Mouse (Mus musculus): ENCODE measurements at regions not wholly inside any gene's neighbourhood (a gene's known extent, or its start where the extent isn't known, plus 50 kb on each side); places are given as distances from the start of the nearest gene placed in this dataset.

- 39% methylated on average over 2 of the region's 2 CpGs for WGBS
Measured at GRCm38 (mm10) chr11:6949051-6949450, 111.6 kb upstream of the Gm11983 start.

GRCm38 (mm10) chr11:6934157-6934556, 96.7 kb upstream of the Gm11983 start:
- H3K9me3 ChIP-seq (ENCODE audit: low read length) = peaks cover 3% of the 10 kb centered on the region; the same call in 1 of the 2 replicates
- H3K36me3 ChIP-seq (ENCODE audit: insufficient read depth, low read length) = no peaks in the 10 kb centered on the region
- no peak overlapping the region for H3K4me2 ChIP-seq (replicated peaks; ENCODE audit: low read depth, low read length)
- no peaks in the 10 kb centered on the region for H3K4me1 ChIP-seq (ENCODE audit: insufficient read depth, low read length)
- H3K9ac ChIP-seq (replicated peaks; ENCODE audit: low read length) = no peak overlapping the region
- 89% methylated on average over 1 of the region's 1 CpGs for WGBS
- ATAC-seq (ENCODE audit: low FRiP score, low TSS enrichment) = no peak
- H3K27ac ChIP-seq (ENCODE audit: low read length) = no peak overlapping the region
- no peak overlapping the region for H3K4me3 ChIP-seq (ENCODE audit: low read length)
- no peaks in the 10 kb centered on the region for H3K27me3 ChIP-seq (ENCODE audit: insufficient read depth, low read length)

More at GRCm38 (mm10) chr11:6949051-6949450, 111.6 kb upstream of the Gm11983 start:
- H3K4me1 ChIP-seq (ENCODE audit: insufficient read depth, low read length) = no peaks in the 10 kb centered on the region
- H3K27me3 ChIP-seq (ENCODE audit: insufficient read depth, low read length) = no peaks in the 10 kb centered on the region
- no peak for ATAC-seq (ENCODE audit: low FRiP score, low TSS enrichment)
- H3K36me3 ChIP-seq (ENCODE audit: insufficient read depth, low read length) = no peaks in the 10 kb centered on the region
- H3K9ac ChIP-seq (replicated peaks; ENCODE audit: low read length) = no peak overlapping the region
- H3K27ac ChIP-seq (ENCODE audit: low read length) = no peak overlapping the region
- no peak overlapping the region for H3K4me3 ChIP-seq (ENCODE audit: low read length)
- no peaks in the 10 kb centered on the region for H3K9me3 ChIP-seq (ENCODE audit: low read length)
- no peak overlapping the region for H3K4me2 ChIP-seq (replicated peaks; ENCODE audit: low read depth, low read length)

GRCm38 (mm10) chr11:6926036-6926435, 88.6 kb upstream of the Gm11983 start:
- Histone ChIP-seq H3K9ac (replicated peaks; ENCODE audit: low read length) (no peak overlapping the region), H3K27me3 (ENCODE audit: insufficient read depth, low read length) (no peaks in the 10 kb centered on the region), H3K4me3 (ENCODE audit: low read length) (no peak overlapping the region), H3K27ac (ENCODE audit: low read length) (no peak overlapping the region), H3K4me2 (replicated peaks; ENCODE audit: low read depth, low read length) (no peak overlapping the region), H3K4me1 (ENCODE audit: insufficient read depth, low read length) (peaks cover 12% of the 10 kb centered on the region), H3K36me3 (ENCODE audit: insufficient read depth, low read length) (no peaks in the 10 kb centered on the region), H3K9me3 (ENCODE audit: low read length) (no peaks in the 10 kb centered on the region)
- WGBS = 58% methylated on average over 8 of the region's 8 CpGs
- no peak for ATAC-seq (ENCODE audit: low FRiP score, low TSS enrichment)

- peaks cover 12% of the 10 kb centered on the region for H3K4me1 ChIP-seq (ENCODE audit: insufficient read depth, low read length)
- H3K27me3 ChIP-seq (ENCODE audit: insufficient read depth, low read length) = no peaks in the 10 kb centered on the region
- H3K9me3 ChIP-seq (ENCODE audit: low read length) = no peaks in the 10 kb centered on the region
- H3K27ac ChIP-seq (ENCODE audit: low read length) = no peak overlapping the region
- 41% methylated on average over 6 of the region's 6 CpGs for WGBS
- 0 out of 2 replicates have a peak overlapping the region, but pooled peaks have one; percentile 6 for H3K9ac ChIP-seq (replicated peaks; ENCODE audit: low read length)
- peak; percentile 54; the same call in 1 of the 2 replicates for ATAC-seq (ENCODE audit: low FRiP score, low TSS enrichment)
- no peaks in the 10 kb centered on the region for H3K36me3 ChIP-seq (ENCODE audit: insufficient read depth, low read length)
- H3K4me2 ChIP-seq (replicated peaks; ENCODE audit: low read depth, low read length) = peak overlapping the region; percentile 32
- H3K4me3 ChIP-seq (ENCODE audit: low read length) = no peak overlapping the region
Measured at GRCm38 (mm10) chr11:6924476-6924875, 87.0 kb upstream of the Gm11983 start.

GRCm38 (mm10) chr11:6923917-6924316, 86.5 kb upstream of the Gm11983 start:
- H3K4me1 ChIP-seq (ENCODE audit: insufficient read depth, low read length) = peaks cover 12% of the 10 kb centered on the region
- H3K27ac ChIP-seq (ENCODE audit: low read length) = no peak overlapping the region
- 0 out of 2 replicates have a peak overlapping the region, but pooled peaks have one; percentile 6 for H3K9ac ChIP-seq (replicated peaks; ENCODE audit: low read length)
- H3K9me3 ChIP-seq (ENCODE audit: low read length) = no peaks in the 10 kb centered on the region
- peak overlapping the region; percentile 32 for H3K4me2 ChIP-seq (replicated peaks; ENCODE audit: low read depth, low read length)
- H3K27me3 ChIP-seq (ENCODE audit: insufficient read depth, low read length) = no peaks in the 10 kb centered on the region
- H3K36me3 ChIP-seq (ENCODE audit: insufficient read depth, low read length) = no peaks in the 10 kb centered on the region
- peak; percentile 69; the same call in 1 of the 2 replicates for ATAC-seq (ENCODE audit: low FRiP score, low TSS enrichment)
- no peak overlapping the region for H3K4me3 ChIP-seq (ENCODE audit: low read length)
- 10% methylated on average over 6 of the region's 6 CpGs for WGBS

GRCm38 (mm10) chr11:6918546-6918945, 81.1 kb upstream of the Gm11983 start:
- WGBS = 97% methylated on average over 1 of the region's 1 CpGs
- Histone ChIP-seq H3K27me3 (ENCODE audit: insufficient read depth, low read length) (no peaks in the 10 kb centered on the region), H3K9ac (replicated peaks; ENCODE audit: low read length) (no peak overlapping the region), H3K27ac (ENCODE audit: low read length) (no peak overlapping the region), H3K4me2 (replicated peaks; ENCODE audit: low read depth, low read length) (no peak overlapping the region), H3K4me1 (ENCODE audit: insufficient read depth, low read length) (peaks cover under 1% of the 10 kb centered on the region), H3K4me3 (ENCODE audit: low read length) (no peak overlapping the region), H3K36me3 (ENCODE audit: insufficient read depth, low read length) (no peaks in the 10 kb centered on the region), H3K9me3 (ENCODE audit: low read length) (peaks cover 8% of the 10 kb centered on the region)
- ATAC-seq (ENCODE audit: low FRiP score, low TSS enrichment) = no peak

GRCm38 (mm10) chr11:6905630-6906029, 68.2 kb upstream of the Gm11983 start:
- H3K9ac ChIP-seq (replicated peaks; ENCODE audit: low read length) = no peak overlapping the region
- 54% methylated on average over 5 of the region's 5 CpGs for WGBS
- ATAC-seq (ENCODE audit: low FRiP score, low TSS enrichment) = no peak
- no peaks in the 10 kb centered on the region for H3K9me3 ChIP-seq (ENCODE audit: low read length)
- no peaks in the 10 kb centered on the region for H3K36me3 ChIP-seq (ENCODE audit: insufficient read depth, low read length)
- no peaks in the 10 kb centered on the region for H3K27me3 ChIP-seq (ENCODE audit: insufficient read depth, low read length)
- no peak overlapping the region for H3K4me3 ChIP-seq (ENCODE audit: low read length)
- H3K27ac ChIP-seq (ENCODE audit: low read length) = no peak overlapping the region
- no peaks in the 10 kb centered on the region for H3K4me1 ChIP-seq (ENCODE audit: insufficient read depth, low read length)
- H3K4me2 ChIP-seq (replicated peaks; ENCODE audit: low read depth, low read length) = no peak overlapping the region

- Histone ChIP-seq H3K4me1 (ENCODE audit: insufficient read depth, low read length) (no peaks in the 10 kb centered on the region), H3K36me3 (ENCODE audit: insufficient read depth, low read length) (no peaks in the 10 kb centered on the region), H3K27ac (ENCODE audit: low read length) (no peak overlapping the region), H3K4me3 (ENCODE audit: low read length) (no peak overlapping the region), H3K4me2 (replicated peaks; ENCODE audit: low read depth, low read length) (no peak overlapping the region), H3K27me3 (ENCODE audit: insufficient read depth, low read length) (no peaks in the 10 kb centered on the region), H3K9me3 (ENCODE audit: low read length) (no peaks in the 10 kb centered on the region), H3K9ac (replicated peaks; ENCODE audit: low read length) (no peak overlapping the region)
- ATAC-seq (ENCODE audit: low FRiP score, low TSS enrichment) = no peak
- 76% methylated on average over 3 of the region's 3 CpGs for WGBS
Measured at GRCm38 (mm10) chr11:6902991-6903390, 65.5 kb upstream of the Gm11983 start.

- H3K27ac ChIP-seq (ENCODE audit: low read length) = no peak overlapping the region
- H3K9me3 ChIP-seq (ENCODE audit: low read length) = no peaks in the 10 kb centered on the region
- no peak for ATAC-seq (ENCODE audit: low FRiP score, low TSS enrichment)
- no peaks in the 10 kb centered on the region for H3K36me3 ChIP-seq (ENCODE audit: insufficient read depth, low read length)
- WGBS = 56% methylated on average over 3 of the region's 3 CpGs
- no peak overlapping the region for H3K9ac ChIP-seq (replicated peaks; ENCODE audit: low read length)
- H3K4me3 ChIP-seq (ENCODE audit: low read length) = no peak overlapping the region
- H3K27me3 ChIP-seq (ENCODE audit: insufficient read depth, low read length) = no peaks in the 10 kb centered on the region
- no peak overlapping the region for H3K4me2 ChIP-seq (replicated peaks; ENCODE audit: low read depth, low read length)
- H3K4me1 ChIP-seq (ENCODE audit: insufficient read depth, low read length) = no peaks in the 10 kb centered on the region
Measured at GRCm38 (mm10) chr11:6902271-6902670, 64.8 kb upstream of the Gm11983 start.

GRCm38 (mm10) chr11:6900769-6901481, 63.5 kb upstream of the Gm11983 start:
- Histone ChIP-seq H3K4me3 (ENCODE audit: low read length) (no peak overlapping the region), H3K4me1 (ENCODE audit: insufficient read depth, low read length) (no peaks in the 10 kb centered on the region), H3K36me3 (ENCODE audit: insufficient read depth, low read length) (no peaks in the 10 kb centered on the region), H3K9ac (replicated peaks; ENCODE audit: low read length) (no peak overlapping the region), H3K27ac (ENCODE audit: low read length) (no peak overlapping the region), H3K27me3 (ENCODE audit: insufficient read depth, low read length) (no peaks in the 10 kb centered on the region), H3K4me2 (replicated peaks; ENCODE audit: low read depth, low read length) (no peak overlapping the region), H3K9me3 (ENCODE audit: low read length) (no peaks in the 10 kb centered on the region)
- 59% methylated on average over 11 of the region's 11 CpGs for WGBS
- peak; percentile 29 for ATAC-seq (ENCODE audit: low FRiP score, low TSS enrichment)
